Mouse (Mus musculus): Measurements from ENCODE around the gene Dusp6.
"Not testable (repeated sequence)": the region's sequence is repeated elsewhere in the genome, so short reads cannot be mapped to it uniquely, and the experiment has no call there.

Gene Dusp6

DNA sequence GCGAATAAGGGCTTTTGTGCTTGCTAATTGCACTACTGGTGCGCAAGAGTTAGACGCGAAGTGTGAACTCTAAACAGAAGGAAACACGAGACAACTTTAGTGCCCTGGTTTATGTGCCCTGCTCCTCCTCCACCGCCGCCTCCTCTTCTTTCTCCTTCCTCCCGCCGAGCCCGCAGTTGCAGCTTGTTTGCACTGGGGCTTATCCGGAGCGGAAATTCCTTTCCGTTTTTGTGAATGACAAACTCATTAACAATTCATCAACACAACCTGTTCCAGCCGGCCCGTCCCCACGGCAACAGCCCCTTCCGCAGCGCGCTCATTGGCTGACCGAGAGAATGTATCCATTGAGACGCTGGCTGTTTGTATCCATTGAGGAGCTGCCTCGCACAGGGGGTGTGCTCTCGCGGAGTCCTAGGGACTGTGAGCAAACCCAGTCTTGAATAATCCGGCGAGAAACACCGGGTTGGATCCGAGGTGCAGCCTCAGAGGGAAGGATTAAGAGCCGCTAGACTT is at the start of gene Dusp6:
Gene Dusp6, plus strand, starts transcription at position 365 of the 513 bp plus-strand sequence.
- peak; percentile 93 for DNase-seq (ENCODE audit: low spot score)

DNA sequence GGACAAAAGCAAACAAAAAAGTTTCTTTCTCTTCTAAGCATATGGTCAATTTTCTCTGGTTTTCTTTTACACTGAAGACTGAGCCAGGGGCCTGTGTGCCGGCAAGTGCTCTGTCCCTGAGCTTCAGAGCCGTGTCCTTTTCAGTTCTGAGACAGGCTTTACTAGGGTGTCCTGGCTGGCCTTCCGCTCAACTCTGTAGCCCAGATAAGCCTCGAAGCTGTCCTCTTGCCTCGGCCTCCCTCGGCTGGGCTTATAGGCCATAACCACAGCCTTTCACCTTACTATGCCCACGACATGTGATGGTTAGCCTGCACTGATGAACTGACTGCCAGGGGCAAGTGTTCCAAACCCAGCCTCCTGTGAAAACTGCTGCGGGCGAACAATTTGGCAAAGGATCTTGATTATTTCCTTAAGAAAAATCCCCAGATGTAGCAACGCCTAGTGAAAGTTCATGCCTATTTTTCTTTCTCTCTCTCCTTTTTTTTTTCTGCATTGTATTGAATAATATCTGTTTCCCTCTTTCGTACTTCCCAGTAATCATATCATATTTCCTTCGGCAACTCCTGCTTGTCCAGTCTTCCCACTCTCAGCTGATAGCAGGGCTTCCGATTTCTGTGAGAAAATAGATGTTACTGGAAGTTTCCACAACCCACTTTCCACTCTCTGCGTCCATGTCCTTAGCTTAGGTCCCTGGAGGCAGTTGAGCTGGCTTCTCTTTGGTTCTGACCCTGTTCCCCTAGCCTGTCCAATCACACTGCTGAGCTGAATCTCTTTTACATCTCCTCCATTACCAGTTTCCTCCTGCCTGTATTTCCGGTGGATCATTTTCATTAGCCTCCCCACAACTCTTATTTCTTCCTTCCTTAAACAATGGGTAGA is 48.4 kb upstream of the Dusp6 start:
- DNase-seq (ENCODE audit: low spot score): no peak

DNA sequence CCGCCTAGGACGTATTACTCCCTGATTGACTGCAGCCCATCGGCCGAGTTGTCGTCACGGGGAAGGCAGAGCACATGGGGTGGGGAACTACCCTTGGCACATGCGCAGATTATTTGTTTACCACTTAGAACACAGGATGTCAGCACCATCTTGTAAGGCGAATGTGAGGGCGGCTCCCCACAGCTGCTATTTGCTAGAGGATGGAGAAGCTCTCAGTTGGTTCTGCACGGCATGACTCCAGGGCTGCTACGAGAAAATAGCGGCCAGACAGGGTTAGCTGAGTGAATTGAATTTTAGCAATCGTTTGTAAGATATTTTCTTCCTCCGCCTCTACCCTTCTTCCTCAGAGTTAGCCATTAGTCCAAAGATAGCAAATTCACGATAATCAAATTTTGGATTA is 46.5 kb upstream of the Dusp6 start:
- not testable (repeated sequence) for DNase-seq (ENCODE audit: low spot score)

DNA sequence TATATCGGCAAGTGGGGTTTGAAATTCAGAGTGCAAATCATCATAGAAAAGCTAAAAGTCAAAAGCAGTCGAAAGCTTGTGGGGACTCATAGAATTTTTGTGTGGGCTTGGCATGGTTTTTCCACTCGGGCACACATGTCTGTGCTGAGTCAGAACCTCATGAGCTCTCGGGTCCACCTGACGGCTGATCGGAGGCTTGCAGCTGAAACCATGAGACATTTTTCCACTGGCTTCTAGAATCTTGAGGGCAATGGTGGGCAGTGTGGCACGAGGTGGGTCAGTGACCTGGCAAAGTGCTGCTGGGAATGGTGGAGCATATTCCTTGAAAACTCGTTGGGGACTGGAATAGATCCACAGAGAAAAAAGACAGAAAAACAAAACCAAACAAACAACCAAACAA is 41.5 kb upstream of the Dusp6 start:
- DNase-seq (ENCODE audit: low spot score): no peak

DNA sequence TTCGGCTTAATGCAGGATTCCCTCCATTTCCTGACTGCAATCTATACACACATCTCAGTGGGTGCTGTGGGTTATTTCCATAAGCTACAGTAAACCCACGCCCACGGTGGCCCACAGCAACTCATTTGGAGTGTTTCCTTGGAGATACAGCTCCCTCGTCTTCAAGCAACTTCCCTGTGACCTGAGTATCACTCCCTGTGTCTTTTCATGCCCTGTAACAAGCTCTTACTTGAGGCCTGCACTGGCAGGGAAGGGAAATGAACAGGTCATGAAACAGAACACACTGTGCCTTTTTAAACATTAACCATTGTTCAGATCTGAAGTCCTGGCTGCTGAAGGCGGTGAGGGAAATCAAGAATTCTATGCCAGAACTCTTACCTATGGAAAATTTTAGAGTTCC is 40.3 kb upstream of the Dusp6 start:
- no peak for DNase-seq (ENCODE audit: low spot score)

DNA sequence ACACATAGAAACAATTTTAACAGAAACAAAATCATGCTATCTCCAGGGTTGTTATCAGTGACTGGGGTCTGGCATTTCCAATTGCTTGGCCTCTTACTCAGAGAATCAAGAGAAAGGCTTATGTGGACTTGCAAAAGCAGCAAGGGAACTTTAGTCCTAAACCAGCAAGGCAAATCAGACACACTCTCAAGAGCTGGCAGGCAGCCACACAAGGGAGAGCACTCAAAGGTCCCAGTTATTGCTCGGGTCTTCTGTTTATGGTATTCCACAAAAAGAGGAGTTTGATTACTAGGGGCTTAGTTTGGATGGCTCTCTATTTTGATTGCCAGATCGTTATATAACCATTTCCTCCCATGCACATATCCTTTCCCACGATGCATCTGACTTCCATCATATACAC is 38.8 kb upstream of the Dusp6 start:
- no peak for DNase-seq (ENCODE audit: low spot score)

DNA sequence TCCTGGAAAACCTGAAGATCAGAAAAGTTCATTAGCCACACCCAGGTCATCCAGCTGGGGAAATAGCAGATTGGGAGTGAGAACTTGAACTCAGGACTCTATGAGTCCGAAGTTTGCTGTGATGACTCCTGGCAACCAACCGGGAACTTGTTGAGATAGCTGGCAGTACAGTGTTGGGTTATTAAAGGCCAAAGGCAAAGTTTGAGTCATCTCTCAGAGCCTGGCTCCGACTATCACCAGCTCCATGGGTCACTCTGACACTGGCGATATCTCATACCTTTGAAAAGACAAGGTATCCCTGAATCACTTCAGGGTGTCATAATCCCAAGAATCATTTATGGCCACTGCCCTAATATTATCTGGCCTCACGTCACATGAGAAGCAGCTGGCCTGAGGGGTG is 36.2 kb upstream of the Dusp6 start:
- no peak for DNase-seq (ENCODE audit: low spot score)

DNA sequence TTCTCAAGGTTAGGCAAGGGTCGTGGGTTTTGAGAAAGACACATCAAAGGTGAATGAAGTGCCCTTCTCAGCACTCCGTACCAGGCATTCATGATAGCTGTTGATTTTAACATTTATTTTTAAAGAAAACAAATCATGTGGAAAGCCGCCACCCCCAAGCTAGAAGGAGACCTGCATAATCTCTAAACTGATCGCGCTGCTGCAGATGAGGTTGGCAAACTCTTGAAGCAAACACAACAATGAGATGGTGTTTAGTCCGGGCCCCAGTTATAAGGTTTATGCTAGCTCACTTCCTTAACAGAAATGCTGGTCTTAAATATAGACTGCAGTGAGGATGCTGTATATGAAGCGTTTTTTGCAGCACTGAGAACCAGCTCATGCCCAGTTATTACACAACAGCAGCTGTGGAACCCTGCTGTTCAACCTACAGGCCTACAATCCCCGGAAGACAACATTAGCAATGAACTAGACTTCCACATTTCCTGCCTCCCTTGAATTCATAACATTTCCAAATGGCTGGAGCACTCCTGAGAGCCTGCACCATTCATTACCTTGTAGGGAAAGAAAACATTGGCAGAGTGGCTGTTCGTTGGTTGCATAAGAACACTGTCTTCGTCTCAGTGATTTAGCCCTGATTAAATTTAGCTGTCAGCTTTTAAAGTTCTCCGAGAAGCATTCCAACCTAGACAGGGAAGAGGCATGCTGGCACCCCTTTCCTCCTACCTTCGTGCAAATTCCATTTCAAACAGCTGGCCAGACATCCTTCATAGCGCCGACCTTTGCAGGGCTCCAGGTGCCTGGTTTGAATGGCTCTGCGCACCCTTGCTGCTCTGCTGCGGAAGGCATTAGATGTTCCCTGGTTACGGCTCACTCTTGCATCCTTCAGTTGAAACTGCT is 34.8 kb upstream of the Dusp6 start:
- no peak for DNase-seq (ENCODE audit: low spot score)

DNA sequence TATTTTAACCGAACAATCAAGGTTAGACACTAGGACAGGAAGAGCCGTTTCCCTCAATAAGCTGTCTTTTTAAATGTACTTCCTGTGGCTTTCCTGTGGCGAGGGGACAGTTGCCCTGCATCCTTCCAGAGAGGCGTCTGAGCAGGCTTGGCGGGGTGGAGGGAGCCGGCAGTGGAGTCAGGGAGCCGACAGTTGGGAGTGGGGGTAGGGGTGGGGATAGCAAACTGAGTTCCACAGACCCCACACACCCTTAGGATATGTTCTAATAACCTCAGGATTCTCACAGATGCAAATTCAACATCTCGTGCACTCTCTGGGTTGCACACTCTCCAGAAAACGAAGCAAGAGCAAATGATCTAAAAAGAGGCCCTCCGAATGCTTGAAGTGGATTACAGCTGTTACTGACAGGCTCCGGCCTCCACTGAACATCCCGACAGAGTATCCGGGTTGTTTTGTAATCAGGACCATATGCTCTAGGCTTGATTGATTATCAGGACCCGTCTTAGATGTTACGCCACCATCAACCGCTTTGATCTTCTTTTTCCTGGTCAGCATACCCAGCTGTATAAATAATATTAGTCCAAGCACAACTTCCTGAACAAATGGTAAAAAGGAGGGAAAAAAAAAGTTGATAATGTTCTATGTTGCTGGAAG is 33.9 kb upstream of the Dusp6 start:
- DNase-seq (ENCODE audit: low spot score): no peak

DNA sequence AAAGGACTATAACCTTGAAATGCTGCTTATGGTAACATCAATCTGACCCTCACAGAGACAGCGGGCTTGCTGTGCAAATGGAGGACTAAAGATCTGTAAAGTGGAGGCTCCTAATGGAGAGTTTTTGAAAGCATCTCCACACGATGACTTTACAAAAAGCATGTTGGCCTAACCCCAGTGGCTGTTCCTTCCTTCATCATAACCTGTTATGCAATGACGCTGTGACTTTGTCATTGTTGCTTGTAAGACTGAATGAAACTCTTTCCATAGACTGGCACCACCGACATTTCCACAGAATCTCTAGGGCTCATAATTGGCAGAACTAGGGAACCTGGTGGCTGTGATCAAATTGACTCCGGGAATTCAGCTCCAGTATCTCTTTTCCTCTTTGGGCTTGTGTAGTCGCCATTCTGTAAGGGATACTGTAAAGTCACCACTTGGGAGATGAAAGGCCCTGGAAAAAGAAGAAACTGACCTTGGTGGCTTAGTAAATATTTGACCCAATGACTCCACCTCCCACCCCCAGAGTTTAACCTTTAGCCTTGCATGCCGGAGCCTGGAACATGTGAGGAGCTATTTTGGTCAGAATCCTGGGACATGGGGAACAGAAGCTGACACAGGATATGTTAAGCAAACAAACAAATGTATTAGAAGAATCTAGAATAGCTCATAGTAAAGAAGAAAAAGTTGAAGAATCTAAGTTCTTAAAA is 30.4 kb upstream of the Dusp6 start:
- DNase-seq (ENCODE audit: low spot score): no peak

DNA sequence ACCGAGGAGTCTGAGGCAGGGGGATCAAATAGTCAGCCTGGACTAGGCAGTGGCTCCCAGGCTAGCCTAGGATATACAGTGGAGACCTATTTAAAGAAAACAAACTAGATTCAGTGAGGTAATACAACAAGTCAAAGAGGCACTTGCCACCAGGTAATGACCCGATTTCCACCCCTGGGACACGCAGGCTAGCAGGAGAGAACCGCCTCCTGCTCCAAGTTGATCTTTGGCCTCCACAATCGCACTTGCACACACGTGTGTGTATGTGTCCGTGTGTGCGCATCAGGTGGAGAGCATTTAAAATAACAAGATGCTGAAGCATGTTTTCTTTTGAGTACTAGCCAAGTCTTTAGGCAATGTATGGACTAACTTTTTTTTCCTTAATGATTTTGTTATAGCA is 28.7 kb upstream of the Dusp6 start:
- no peak for DNase-seq (ENCODE audit: low spot score)

DNA sequence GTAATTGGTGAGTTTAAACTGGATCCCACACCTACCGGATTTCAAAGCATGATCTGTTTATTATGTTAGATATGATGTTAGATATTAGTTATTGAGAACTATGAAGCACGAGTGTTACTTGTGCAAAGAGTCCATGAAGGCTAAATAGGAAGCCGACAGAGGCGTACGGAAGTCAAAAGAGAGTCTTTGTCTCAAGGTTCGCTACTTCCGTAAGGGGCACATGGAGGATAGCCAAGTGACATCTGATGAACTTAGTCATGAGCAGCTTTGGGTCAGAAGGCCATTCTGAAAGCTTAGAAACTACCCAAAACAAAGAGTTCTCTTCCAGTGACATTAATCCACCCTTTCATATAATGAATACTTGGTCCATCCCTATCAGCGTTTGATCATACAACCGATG is 27.9 kb upstream of the Dusp6 start:
- DNase-seq (ENCODE audit: low spot score): no peak

DNA sequence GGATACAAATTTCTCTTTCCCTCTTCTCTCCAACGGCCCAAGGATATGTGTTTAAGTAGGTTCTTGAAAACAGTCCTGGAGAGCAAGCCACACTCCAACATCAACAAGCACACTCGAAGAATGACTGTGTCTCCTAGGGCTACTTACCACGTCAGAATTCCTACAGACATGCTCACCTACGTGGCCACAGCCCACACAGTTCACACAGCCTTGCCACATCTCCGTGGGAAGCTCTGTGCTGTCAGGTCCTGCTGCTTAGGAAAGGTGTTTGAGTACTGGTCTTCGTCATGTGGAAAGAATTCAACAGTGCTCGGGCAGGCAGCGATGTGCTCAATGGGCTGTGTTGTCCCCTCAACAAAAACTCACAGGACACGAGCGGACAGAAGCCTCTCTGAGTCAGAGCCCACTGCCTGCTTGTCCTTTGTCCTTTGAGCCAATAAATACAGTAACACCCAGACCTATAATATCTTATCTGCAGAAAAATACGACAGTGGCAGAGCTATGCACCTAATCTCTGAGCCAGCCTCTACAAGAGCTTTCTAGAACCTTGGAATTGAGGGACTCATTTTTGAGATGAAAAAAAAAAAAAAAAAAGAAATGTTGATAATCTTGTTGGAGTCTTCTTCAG is 25.7 kb upstream of the Dusp6 start:
- DNase-seq (ENCODE audit: low spot score): no peak

DNA sequence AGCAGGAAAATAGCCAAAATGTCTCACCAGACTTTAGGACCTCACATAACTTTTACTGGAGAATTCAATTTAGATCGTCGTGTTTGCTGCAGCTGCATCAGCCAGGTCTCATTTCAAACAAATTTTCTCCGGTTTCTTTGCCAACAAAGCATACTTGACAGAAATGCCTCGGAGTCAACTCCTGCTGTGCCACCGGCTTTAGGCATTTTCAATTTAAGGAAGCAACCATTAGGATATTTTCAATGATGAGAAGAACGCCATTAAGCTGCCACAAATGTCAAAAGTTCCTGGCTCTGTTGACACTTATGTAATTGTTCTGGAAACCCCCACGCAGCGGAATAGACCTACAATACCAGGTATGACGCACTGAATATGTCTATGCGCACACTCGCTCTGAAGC is 24.5 kb upstream of the Dusp6 start:
- no peak for DNase-seq (ENCODE audit: low spot score)

DNA sequence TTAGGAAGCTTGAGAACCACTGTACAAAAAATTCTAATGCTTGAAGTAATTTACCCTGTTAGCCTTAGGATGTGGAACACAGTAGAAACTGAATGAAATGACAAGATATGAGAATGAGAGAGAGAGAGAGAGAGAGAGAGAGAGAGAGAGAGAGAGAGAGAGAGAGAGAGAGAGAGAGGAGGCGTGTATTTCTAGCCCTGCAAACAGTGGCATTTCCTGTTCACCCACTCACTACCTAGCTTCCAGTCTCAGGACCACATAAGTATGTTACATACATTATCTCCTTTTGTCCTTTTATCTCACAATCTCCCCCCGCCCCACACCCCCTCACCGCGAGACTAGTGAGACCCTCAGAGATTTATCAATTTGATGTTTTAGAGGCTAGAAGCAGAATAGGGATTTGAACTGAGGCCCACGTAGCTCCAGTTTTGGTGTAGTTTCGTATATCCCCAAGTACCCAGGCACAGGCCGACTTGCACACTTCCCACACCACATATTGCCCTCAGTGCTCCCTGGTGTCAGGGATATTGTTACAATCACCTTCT is 21.7 kb upstream of the Dusp6 start:
- no peak for DNase-seq (ENCODE audit: low spot score)

DNA sequence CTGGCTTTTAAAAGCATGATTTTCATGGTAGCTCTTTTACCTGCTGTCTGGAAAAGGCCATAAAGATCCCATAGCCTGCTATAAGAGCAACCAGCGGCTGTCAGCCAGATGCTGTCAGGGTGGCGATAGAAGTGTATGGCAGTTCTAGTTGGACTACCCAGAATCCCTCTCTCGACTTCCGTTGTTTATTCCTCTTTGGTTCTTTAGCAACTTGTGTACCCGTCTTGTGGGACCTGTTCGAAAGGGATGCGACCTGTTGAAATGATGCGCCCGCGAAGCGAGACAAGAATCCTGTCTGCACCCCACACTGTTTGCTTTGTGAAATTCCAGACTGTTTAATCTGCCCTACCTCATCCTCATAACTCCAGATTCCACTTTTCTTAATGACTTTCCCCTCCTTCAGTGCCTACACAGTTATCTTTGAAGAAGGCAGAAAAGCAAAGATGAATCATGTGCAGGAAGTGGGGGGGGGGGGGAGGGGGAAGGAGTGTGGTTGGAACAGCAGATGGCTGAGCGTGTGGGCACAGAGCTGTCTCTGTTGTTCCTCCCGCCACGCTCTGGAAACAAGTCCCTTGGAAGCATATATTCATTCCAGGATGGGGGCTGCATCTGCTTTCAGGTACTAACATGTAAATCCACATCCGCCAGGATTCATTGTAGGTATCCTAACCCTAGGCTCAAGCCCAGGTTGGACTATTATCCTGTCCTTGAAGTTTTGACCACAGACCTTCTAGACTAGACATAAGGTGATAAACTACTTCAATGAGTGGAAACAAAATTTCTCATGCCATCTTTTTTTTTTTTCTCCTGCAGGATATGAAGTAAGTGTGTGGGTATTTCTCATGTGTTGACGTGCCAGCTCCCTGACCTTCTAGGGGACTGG is 21.0 kb upstream of the Dusp6 start:
- DNase-seq (ENCODE audit: low spot score): no peak

DNA sequence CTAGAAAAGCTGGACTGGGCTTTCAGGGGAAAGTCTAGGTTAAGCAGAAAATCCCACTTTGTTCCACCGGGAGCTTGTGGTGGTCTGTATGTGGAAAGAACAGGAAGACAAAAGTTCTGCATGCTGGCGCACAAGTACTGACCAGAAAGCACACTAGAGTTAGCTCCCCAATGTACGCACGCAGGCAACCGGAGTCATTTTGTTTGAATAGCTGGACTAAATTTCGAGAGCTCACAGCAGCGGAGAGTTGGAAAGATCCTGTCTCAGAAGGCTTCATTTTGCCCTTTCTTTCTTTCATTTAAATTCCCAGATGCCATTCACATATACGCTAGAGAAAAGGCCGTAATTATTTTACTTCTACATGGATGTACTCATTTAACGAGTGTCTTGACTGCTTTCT is 20.3 kb upstream of the Dusp6 start:
- DNase-seq (ENCODE audit: low spot score): no peak

DNA sequence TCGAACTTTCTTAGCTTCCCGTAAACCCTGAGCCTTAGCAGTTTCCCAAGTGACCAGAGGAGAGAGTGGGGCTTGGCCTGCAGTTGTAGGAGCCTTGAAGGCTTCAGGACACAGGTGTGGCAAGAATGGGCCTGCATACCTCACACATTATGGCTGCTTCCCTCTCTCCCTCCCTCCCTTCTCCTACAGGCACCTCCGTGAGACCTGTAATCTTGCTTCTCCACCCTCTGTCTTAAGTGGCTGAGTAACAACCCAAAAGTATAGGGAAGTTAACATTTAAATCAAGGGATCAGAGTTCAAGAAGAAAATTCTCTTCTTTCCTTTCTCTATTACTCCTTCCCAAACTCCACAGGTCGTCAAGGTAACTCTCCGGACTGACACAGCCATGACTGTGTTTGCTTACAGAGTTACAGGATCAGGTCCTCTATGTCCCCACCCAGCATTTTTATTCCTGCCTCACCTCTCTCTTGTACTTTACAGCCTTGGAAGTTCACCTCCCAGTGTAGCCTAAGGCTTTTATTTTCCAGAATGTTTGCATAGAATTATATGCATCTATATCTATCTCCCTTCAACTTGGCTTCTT is 19.0 kb upstream of the Dusp6 start:
- no peak for DNase-seq (ENCODE audit: low spot score)

DNA sequence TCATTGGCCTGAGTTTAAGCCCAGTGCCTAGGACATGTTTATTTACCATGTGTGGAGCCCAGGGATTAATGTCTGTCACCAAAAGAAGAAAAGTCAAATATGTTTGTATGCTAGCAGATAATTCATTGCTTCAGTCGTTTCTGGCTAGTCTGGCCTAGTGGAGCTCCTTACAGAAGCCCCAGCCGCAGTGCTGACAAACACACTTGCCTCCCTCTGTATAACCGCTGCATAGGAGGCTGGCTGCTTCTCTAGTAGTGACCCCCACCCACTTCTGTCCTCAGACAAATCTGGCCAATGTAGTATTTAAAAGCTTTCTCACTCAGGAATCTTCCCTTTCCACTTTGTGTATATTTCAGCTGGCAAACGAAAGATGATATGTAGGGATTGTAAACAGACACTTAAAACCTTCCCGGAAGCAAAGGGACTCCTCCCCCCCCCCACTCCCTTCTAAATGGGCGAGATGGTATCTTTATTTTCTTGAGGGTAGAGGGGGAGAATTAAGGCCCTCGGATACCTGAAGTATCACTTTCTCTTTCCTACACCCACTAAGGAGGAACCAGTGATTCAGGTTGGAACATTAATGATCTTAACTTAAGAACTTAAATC is 18.3 kb upstream of the Dusp6 start:
- DNase-seq (ENCODE audit: low spot score): no peak

Data from testis, postnatal 10 days (tissue).